Mouse (Mus musculus): ENCODE results near the gene Zdhhc6. TPM values are rescaled to one million over a fixed set of nuclear protein-coding genes. Genes with fewer than 3 reads are reported as not detected.

The Zdhhc6 gene
- polyA plus RNA-seq, 1 experiment = 29.1 TPM

DNA sequence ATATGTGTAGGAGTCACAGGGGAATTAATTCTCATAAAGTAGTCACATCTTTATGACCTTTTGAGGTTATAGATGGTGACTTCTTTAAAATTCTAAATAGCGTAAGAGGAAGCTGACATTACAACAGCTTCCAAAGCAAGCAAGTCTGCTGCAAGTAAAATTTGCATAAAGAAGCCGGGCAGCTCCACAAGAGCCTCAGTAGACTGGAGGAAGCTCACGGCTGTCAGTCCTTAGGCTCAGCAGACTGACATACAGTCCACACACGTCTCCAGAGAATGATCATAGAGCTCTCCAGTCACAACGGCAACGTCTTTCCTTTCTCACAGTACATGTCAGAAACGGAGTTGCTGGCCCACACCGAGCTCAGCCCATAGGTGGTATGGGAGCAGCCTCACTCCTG, 4.0 kb downstream of the Zdhhc6 start:
- H3K36me3 ChIP-seq (ENCODE audit: control insufficient read depth, insufficient read depth, low read length) = peaks cover 4% of the 10 kb centered on the region

DNA sequence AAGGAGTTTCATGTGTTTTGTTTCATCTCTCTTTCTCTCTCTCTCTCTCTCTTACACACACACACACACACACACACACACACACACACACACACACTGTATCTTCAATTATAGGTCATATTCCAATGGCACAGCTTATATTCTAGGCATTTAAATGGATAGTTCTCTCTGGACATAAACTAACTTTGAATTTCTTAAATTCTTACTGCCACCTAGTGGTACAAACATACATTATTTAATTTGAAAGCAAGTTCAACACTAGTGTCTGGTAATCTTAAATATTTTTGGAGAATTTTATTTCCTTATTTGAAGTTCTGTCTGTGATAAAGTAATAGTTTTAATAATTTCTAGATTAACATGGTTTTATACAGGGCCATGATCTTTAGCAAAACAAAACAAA, 10.8 kb downstream of the Zdhhc6 start:
- Histone ChIP-seq H3K36me3 (ENCODE audit: control insufficient read depth, insufficient read depth, low read length) (peaks cover 8% of the 10 kb centered on the region), H3K4me1 (ENCODE audit: control insufficient read depth, insufficient read depth, low read length) (no peaks in the 10 kb centered on the region), H3K4me3 (ENCODE audit: insufficient read depth, low read depth, low read length) (no peak overlapping the region), H3K27ac (ENCODE audit: insufficient read depth, low read depth, low read length) (no peak overlapping the region), H3K27me3 (replicated peaks; ENCODE audit: control insufficient read depth, insufficient read depth, low read length) (no peaks in the 10 kb centered on the region)
- DNase-seq = no peak
- no peak for TF ChIP-seq POLR2A (IDR thresholded peaks at IDR 0.05; ENCODE audit: low read depth, low read length)
- TF ChIP-seq CTCF (conservative IDR thresholded peaks at IDR 0.05; ENCODE audit: insufficient read depth, insufficient read length, low read depth, low read length) = no peak

More for the DNA sequence above, 4.0 kb downstream of the Zdhhc6 start:
- Histone ChIP-seq H3K4me3 (ENCODE audit: insufficient read depth, low read depth, low read length) (no peak overlapping the region), H3K4me1 (ENCODE audit: control insufficient read depth, insufficient read depth, low read length) (no peaks in the 10 kb centered on the region; the same call in 1 of the 2 replicates), H3K27ac (ENCODE audit: insufficient read depth, low read depth, low read length) (no peak overlapping the region), H3K27me3 (replicated peaks; ENCODE audit: control insufficient read depth, insufficient read depth, low read length) (no peaks in the 10 kb centered on the region)
- 87% methylated on average over 8 of the region's 8 CpGs for WGBS
- TF ChIP-seq CTCF (conservative IDR thresholded peaks at IDR 0.05; ENCODE audit: insufficient read depth, insufficient read length, low read depth, low read length) = no peak
- no peak for TF ChIP-seq POLR2A (IDR thresholded peaks at IDR 0.05; ENCODE audit: low read depth, low read length)
- DNase-seq = no peak

DNA sequence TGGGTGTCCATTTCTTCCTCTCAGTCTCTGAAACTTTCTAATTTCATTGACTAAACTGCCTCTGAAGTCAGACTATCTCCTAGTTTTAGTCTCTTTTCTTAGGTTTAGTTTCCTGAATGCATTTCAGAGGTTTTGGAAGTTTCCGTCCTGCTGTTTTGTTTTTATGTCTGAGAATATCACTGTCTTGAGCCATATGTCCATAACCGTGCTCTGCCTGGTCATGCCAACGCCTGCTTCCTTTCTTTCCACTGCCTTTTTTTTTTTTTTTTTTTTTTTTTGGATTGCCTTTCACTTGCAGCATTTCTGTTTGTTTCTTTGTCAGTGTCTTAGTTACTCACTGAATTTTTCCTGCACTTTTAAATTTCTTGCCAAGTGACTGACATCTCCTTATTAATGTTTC, 15.3 kb downstream of the Zdhhc6 start:
- no peaks in the 10 kb centered on the region for H3K4me1 ChIP-seq (ENCODE audit: control insufficient read depth, insufficient read depth, low read length)
- no peaks in the 10 kb centered on the region for H3K27me3 ChIP-seq (replicated peaks; ENCODE audit: control insufficient read depth, insufficient read depth, low read length)
- 86% methylated on average over 3 of the region's 3 CpGs for WGBS
- DNase-seq = no peak
- TF ChIP-seq CTCF (conservative IDR thresholded peaks at IDR 0.05; ENCODE audit: insufficient read depth, insufficient read length, low read depth, low read length) (no peak), POLR2A (IDR thresholded peaks at IDR 0.05; ENCODE audit: low read depth, low read length) (no peak)
- H3K27ac ChIP-seq (ENCODE audit: insufficient read depth, low read depth, low read length) = no peak overlapping the region
- peaks cover 10% of the 10 kb centered on the region for H3K36me3 ChIP-seq (ENCODE audit: control insufficient read depth, insufficient read depth, low read length)
- no peak overlapping the region for H3K4me3 ChIP-seq (ENCODE audit: insufficient read depth, low read depth, low read length)

DNA sequence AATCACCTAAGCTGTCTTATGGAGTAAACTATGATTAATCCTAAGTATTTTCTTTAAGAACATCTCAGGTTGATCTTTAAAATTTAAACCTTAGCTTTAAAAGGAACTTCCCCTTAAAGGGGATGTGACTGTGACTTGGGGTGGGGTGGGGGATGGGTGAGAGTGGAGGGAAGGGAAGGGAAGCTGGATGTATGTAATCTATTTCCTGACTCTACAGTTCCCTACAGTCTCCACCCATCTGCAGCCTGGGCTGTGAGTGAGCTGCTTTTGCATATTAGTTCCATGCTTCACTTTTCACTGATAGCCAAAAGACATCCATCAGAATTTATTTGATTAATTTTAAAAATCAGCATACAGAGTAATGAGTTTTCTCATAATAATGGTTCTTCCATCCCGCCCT, 16.5 kb downstream of the Zdhhc6 start:
- Histone ChIP-seq H3K4me3 (ENCODE audit: insufficient read depth, low read depth, low read length) (no peak overlapping the region), H3K4me1 (ENCODE audit: control insufficient read depth, insufficient read depth, low read length) (no peaks in the 10 kb centered on the region), H3K27ac (ENCODE audit: insufficient read depth, low read depth, low read length) (no peak overlapping the region), H3K27me3 (replicated peaks; ENCODE audit: control insufficient read depth, insufficient read depth, low read length) (no peaks in the 10 kb centered on the region), H3K36me3 (ENCODE audit: control insufficient read depth, insufficient read depth, low read length) (peaks cover 14% of the 10 kb centered on the region)
- 100% methylated on average over 1 of the region's 1 CpGs for WGBS
- TF ChIP-seq CTCF (conservative IDR thresholded peaks at IDR 0.05; ENCODE audit: insufficient read depth, insufficient read length, low read depth, low read length) (no peak), POLR2A (IDR thresholded peaks at IDR 0.05; ENCODE audit: low read depth, low read length) (no peak)
- DNase-seq = no peak

DNA sequence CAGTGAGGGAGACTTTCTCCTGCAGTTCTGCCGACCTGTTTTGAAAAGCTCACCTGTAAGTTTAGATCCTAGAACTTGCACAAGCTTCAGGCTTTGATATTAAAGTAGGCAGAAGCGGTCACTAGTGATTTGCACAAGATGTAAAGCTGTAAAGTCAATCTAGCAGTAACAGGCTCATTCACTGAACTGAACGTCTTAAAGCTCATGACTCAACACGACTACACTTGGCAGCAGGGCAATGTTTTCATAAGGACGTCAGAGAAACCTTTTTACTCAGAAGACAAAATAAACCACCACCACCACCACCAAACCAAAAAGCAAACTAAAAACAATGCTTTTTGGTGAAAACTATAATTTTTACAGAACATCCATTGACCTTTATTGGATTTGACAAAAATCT, 17.9 kb downstream of the Zdhhc6 start:
- no peak overlapping the region for H3K4me3 ChIP-seq (ENCODE audit: insufficient read depth, low read depth, low read length)
- H3K36me3 ChIP-seq (ENCODE audit: control insufficient read depth, insufficient read depth, low read length) = peaks cover 11% of the 10 kb centered on the region
- no peak for TF ChIP-seq POLR2A (IDR thresholded peaks at IDR 0.05; ENCODE audit: low read depth, low read length)
- no peak for TF ChIP-seq CTCF (conservative IDR thresholded peaks at IDR 0.05; ENCODE audit: insufficient read depth, insufficient read length, low read depth, low read length)
- H3K27ac ChIP-seq (ENCODE audit: insufficient read depth, low read depth, low read length) = no peak overlapping the region
- no peaks in the 10 kb centered on the region for H3K27me3 ChIP-seq (replicated peaks; ENCODE audit: control insufficient read depth, insufficient read depth, low read length)
- no peak for DNase-seq
- 54% methylated on average over 5 of the region's 5 CpGs for WGBS
- H3K4me1 ChIP-seq (ENCODE audit: control insufficient read depth, insufficient read depth, low read length) = no peaks in the 10 kb centered on the region

DNA sequence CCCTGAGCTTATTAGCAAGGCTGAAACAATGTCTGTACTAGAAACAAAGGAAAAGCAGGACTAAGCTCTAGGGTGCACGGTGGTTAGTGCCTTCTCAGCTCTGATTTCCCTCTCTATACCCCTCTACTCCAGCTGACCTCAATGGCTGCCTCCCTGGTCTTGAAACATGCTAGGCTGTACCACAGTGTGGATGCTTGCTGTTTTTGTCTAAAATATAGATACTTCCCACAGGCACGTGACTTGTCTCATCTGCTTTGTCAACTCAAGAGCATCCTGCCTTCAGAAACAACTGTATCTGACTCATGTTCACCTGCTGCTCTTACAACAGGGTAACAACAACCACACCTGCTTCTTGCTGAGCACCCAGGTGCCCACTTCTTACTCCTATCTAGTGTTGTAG, 18.3 kb downstream of the Zdhhc6 start:
- H3K36me3 ChIP-seq (ENCODE audit: control insufficient read depth, insufficient read depth, low read length) = peaks cover 11% of the 10 kb centered on the region
- H3K4me1 ChIP-seq (ENCODE audit: control insufficient read depth, insufficient read depth, low read length) = no peaks in the 10 kb centered on the region
- no peaks in the 10 kb centered on the region for H3K27me3 ChIP-seq (replicated peaks; ENCODE audit: control insufficient read depth, insufficient read depth, low read length)
- H3K27ac ChIP-seq (ENCODE audit: insufficient read depth, low read depth, low read length) = no peak overlapping the region
- TF ChIP-seq CTCF (conservative IDR thresholded peaks at IDR 0.05; ENCODE audit: insufficient read depth, insufficient read length, low read depth, low read length) (no peak), POLR2A (IDR thresholded peaks at IDR 0.05; ENCODE audit: low read depth, low read length) (no peak)
- H3K4me3 ChIP-seq (ENCODE audit: insufficient read depth, low read depth, low read length) = no peak overlapping the region
- WGBS = 95% methylated on average over 2 of the region's 2 CpGs
- DNase-seq = no peak

DNA sequence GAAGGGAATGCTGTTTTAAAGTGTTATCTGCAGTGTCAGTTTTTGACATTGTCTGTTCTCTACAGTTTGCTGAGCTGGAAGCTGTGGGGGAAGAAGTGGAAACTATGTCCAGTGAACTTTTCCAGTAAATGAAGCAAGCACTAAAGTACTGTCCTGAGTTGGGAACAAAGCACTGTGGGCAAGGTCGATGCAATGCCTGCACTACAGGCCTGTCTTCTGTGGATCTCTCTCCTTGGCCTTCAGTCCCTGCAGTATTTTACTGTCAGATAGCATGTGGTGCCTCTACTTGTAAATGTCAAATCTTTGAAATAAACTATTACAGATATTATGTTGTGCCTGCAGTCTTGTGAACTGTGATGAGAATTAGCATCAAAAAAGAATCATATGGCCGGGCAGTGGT, 19.5 kb downstream of the Zdhhc6 start:
- TF ChIP-seq POLR2A (IDR thresholded peaks at IDR 0.05; ENCODE audit: low read depth, low read length) (no peak), CTCF (conservative IDR thresholded peaks at IDR 0.05; ENCODE audit: insufficient read depth, insufficient read length, low read depth, low read length) (no peak)

DNA sequence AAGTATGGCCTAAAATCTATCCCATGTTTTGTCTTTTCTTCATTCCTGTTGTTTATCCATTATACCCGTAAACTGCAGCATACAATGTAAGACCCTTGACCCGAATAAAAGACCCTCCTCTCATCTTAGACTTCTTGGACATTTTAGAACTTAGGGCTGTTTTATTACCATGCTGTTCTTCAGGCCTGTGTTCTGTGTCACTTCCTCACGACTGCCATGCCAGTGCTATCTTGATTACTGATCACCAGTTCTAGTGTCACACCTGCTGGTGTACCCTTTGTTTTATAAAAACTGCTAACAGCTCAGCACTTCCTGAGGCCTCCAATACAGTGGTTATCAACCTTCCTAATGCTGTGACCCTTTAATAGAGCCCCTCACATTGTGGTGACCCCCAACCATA, 20.3 kb downstream of the Zdhhc6 start:
- Histone ChIP-seq H3K4me1 (ENCODE audit: control insufficient read depth, insufficient read depth, low read length) (no peaks in the 10 kb centered on the region), H3K4me3 (ENCODE audit: insufficient read depth, low read depth, low read length) (no peak overlapping the region), H3K27me3 (replicated peaks; ENCODE audit: control insufficient read depth, insufficient read depth, low read length) (no peaks in the 10 kb centered on the region), H3K36me3 (ENCODE audit: control insufficient read depth, insufficient read depth, low read length) (peaks cover 9% of the 10 kb centered on the region), H3K27ac (ENCODE audit: insufficient read depth, low read depth, low read length) (no peak overlapping the region)
- DNase-seq = no peak
- no peak for TF ChIP-seq CTCF (conservative IDR thresholded peaks at IDR 0.05; ENCODE audit: insufficient read depth, insufficient read length, low read depth, low read length)
- WGBS = 77% methylated on average over 3 of the region's 3 CpGs

More for the DNA sequence above, 19.5 kb downstream of the Zdhhc6 start:
- H3K36me3 ChIP-seq (ENCODE audit: control insufficient read depth, insufficient read depth, low read length) = peaks cover 9% of the 10 kb centered on the region
- H3K4me3 ChIP-seq (ENCODE audit: insufficient read depth, low read depth, low read length) = no peak overlapping the region
- H3K27me3 ChIP-seq (replicated peaks; ENCODE audit: control insufficient read depth, insufficient read depth, low read length) = no peaks in the 10 kb centered on the region
- 92% methylated on average over 2 of the region's 2 CpGs for WGBS
- H3K4me1 ChIP-seq (ENCODE audit: control insufficient read depth, insufficient read depth, low read length) = no peaks in the 10 kb centered on the region
- no peak for DNase-seq
- H3K27ac ChIP-seq (ENCODE audit: insufficient read depth, low read depth, low read length) = no peak overlapping the region

All from kidney, adult 2 months (tissue).